Mouse (Mus musculus) spleen, adult 2 months (tissue): ENCODE results near the gene Grk5. TPM values are rescaled to one million over a fixed set of nuclear protein-coding genes. Genes with fewer than 3 reads are reported as not detected.

ENCODE experiments used
- DNase-seq, 2 experiments: peaks; one replicate each; pipeline versions ENCODE4 v3.0.0 to v3.0.0-alpha.2; 2012 to 2021; ENCODE audit warnings: low spot score in 2 of 2, low read depth in 1 of 2
- H3K27ac ChIP-seq: fragments of 200-500 bp; 2 replicates; pipeline ENCODE4 v1.5.1; 2012; ENCODE audit warnings: low read length, inconsistent platforms; ENCODE audit not compliant: insufficient read depth
- H3K27me3 ChIP-seq: fragments of 200-500 bp; 2 replicates; pipeline ENCODE4 v1.6.1; 2012; ENCODE audit warnings: mild to moderate bottlenecking, moderate library complexity, low read length, inconsistent platforms; ENCODE audit not compliant: control insufficient read depth, insufficient read depth
- H3K36me3 ChIP-seq: fragments of 200-500 bp; 2 replicates; pipeline ENCODE4 v1.6.1; 2012; ENCODE audit warnings: mild to moderate bottlenecking, low read length, inconsistent platforms; ENCODE audit not compliant: control insufficient read depth, insufficient read depth
- H3K4me1 ChIP-seq: fragments of 200-500 bp; 2 replicates; pipeline ENCODE4 v1.6.1; 2011; ENCODE audit warnings: inconsistent platforms; ENCODE audit not compliant: control insufficient read depth, insufficient read depth, insufficient read length
- H3K4me3 ChIP-seq: fragments of 200-500 bp; 2 replicates; pipeline ENCODE4 v1.5.1; 2011; ENCODE audit warnings: mild to moderate bottlenecking, inconsistent platforms; ENCODE audit not compliant: insufficient read depth, insufficient read length; ENCODE audit errors: extremely low read depth
- CTCF ChIP-seq: fragments of 200-500 bp; IDR thresholded peaks from 2 replicates; pipeline ENCODE4 v1.5.1; 2011; ENCODE audit warnings: mild to moderate bottlenecking, inconsistent platforms; ENCODE audit not compliant: insufficient read depth, insufficient read length, insufficient replicate concordance; ENCODE audit errors: extremely low read depth
- POLR2A ChIP-seq: fragments of 200-500 bp; IDR thresholded peaks from 2 replicates; pipeline ENCODE4 v1.6.1; 2011; ENCODE audit warnings: low read depth, low read length, inconsistent platforms
- WGBS: fragments of 180-500 bp; shearing (Covaris S2); methylation state at CpG from one replicate; pipeline ENCODE4 v1.1.7; 2018; 5-methylcytosine and 5-hydroxymethylcytosine counted together
- polyA plus RNA-seq: library from polyadenylated mRNA; depleted of rRNA; stranded (reverse); fragments of >200 nt; gene quantifications from 2 replicates; pipeline ENCODE4 v1.2.3, GENCODE M21; 2012; rRNA removed

Gene Grk5
- polyA plus RNA-seq, 1 experiment, result 2.1 TPM

GRCm38 (mm10) chr19:61110184-61110583, 220.6 kb downstream of the Grk5 start:
- peak in 1 of 2 experiments; percentile 19 for DNase-seq
- H3K4me1 ChIP-seq, result no peaks in the 10 kb centered on the region
- TF ChIP-seq CTCF (no peak), POLR2A (no peak)
- no peak overlapping the region for H3K4me3 ChIP-seq
- WGBS, result 76% methylated on average over 2 of the region's 2 CpGs
- no peaks in the 10 kb centered on the region for H3K27me3 ChIP-seq
- H3K27ac ChIP-seq, result no peak overlapping the region
- H3K36me3 ChIP-seq, result no peaks in the 10 kb centered on the region

DNA sequence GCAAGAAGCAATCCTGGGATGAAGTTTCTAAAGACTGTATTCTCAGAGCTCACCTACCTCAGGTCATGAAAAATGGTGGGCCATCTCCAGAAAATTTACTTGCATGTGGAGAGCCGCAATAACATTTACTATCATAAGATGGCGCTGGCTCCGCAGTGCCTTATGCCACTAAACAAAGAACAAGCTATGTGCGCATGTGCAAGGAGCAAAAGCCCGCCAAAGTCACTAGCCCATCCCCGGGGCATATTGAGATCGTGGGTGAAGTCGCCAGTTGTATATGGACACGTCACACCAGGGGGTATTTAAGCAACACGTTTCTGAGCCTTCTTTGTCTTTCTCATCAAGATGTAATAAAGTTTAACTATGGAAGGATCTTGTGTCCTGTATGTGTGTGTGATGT, 241.5 kb downstream of the Grk5 start:
- no peaks in the 10 kb centered on the region for H3K27me3 ChIP-seq
- no peaks in the 10 kb centered on the region for H3K4me1 ChIP-seq
- no peak overlapping the region for H3K4me3 ChIP-seq
- no peak overlapping the region for H3K27ac ChIP-seq
- TF ChIP-seq POLR2A, result no peak
- TF ChIP-seq CTCF, result no peak
- 94% methylated on average over 10 of the region's 10 CpGs for WGBS
- H3K36me3 ChIP-seq, result no peaks in the 10 kb centered on the region; the same call in 1 of the 2 replicates
- no peak for DNase-seq

GRCm38 (mm10) chr19:61138655-61139054, 249.1 kb downstream of the Grk5 start:
- TF ChIP-seq CTCF (no peak), POLR2A (no peak)
- H3K27ac ChIP-seq, result no peak overlapping the region
- no peak for DNase-seq

GRCm38 (mm10) chr19:61140342-61141206, 251.0 kb downstream of the Grk5 start, which contains the start of gene Zfp950:
TSS of gene Zfp950 (minus strand) at chr19:61140840.
- peak; percentile 45; the same call in 1 of the 2 replicates for TF ChIP-seq POLR2A
- no peak for TF ChIP-seq CTCF
- Histone ChIP-seq H3K4me1 (peaks cover 3% of the 10 kb centered on the region; the same call in 1 of the 2 replicates), H3K27me3 (no peaks in the 10 kb centered on the region), H3K27ac (peak within 1 kb of the TSS; percentile 77), H3K36me3 (no peaks in the 10 kb centered on the region), H3K4me3 (peak within 1 kb of the TSS; percentile 81)
- WGBS, result under 1% methylated on average over 18 of the region's 18 CpGs
- DNase-seq, result peak; percentile 79 to 83

More at GRCm38 (mm10) chr19:61138655-61139054, 249.1 kb downstream of the Grk5 start:
- H3K4me1 ChIP-seq, result peaks cover 3% of the 10 kb centered on the region; the same call in 1 of the 2 replicates
- H3K36me3 ChIP-seq, result no peaks in the 10 kb centered on the region
- no peak overlapping the region for H3K4me3 ChIP-seq
- no peaks in the 10 kb centered on the region for H3K27me3 ChIP-seq

GRCm38 (mm10) chr19:61141299-61141698, 251.8 kb downstream of the Grk5 start:
- Histone ChIP-seq H3K27me3 (no peaks in the 10 kb centered on the region), H3K27ac (no peak overlapping the region; the same call in 1 of the 2 replicates), H3K4me3 (no peak overlapping the region), H3K36me3 (no peaks in the 10 kb centered on the region), H3K4me1 (peaks cover 3% of the 10 kb centered on the region; the same call in 1 of the 2 replicates)
- no peak for TF ChIP-seq POLR2A
- TF ChIP-seq CTCF, result no peak
- no peak for DNase-seq
- WGBS, result 43% methylated on average over 4 of the region's 4 CpGs

Other genes starting within 250 kb of the Grk5 start
- gene Nanos1, start 133.8 kb upstream of the Grk5 start, polyA plus RNA-seq, result 1.3 and 2.4 TPM in 2 replicates
- 17.3 and 18.3 TPM in 2 replicates for gene Eif3a, start 99.1 kb upstream of the Grk5 start, polyA plus RNA-seq
- 3.8 and 4.7 TPM in 2 replicates for gene Fam45a, start 78.2 kb upstream of the Grk5 start, polyA plus RNA-seq
- 0.52 and 0.94 TPM in 2 replicates for gene Sfxn4, start 28.3 kb upstream of the Grk5 start, polyA plus RNA-seq
- 54.0 and 55.7 TPM in 2 replicates for gene Prdx3, start 15.2 kb upstream of the Grk5 start, polyA plus RNA-seq